Mouse (Mus musculus): ENCODE data around the gene Pet117. TPM values are rescaled to one million over a fixed set of nuclear protein-coding genes. Genes with fewer than 3 reads are reported as not detected.

Pet117 gene
- polyA plus RNA-seq, 1 experiment from 2014 or later: not detected

DNA sequence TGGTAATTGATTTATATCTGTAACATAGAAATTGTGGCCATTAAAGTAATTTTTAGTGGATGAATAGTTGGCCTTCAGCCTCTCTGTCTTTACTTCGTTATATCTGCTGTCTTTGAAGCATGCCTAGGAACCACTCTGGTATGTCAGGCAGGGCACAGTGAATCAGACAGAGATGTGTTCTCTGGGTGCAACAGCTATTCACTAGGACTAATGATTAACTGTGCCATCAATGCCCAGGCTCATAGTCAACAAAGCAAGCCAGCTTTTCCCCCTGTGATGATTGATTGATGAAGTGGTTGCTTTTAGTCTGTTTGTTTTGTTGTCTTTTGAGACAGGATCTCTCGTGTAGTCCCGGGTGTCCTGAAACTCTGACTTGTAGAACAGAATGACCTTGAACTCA, 19.6 kb downstream of the Pet117 start:
- Histone ChIP-seq H3K4me2 (replicated peaks) (no peak overlapping the region), H3K9me3 (no peaks in the 10 kb centered on the region), H3K27me3 (replicated peaks) (no peaks in the 10 kb centered on the region), H3K36me3 (peaks cover 62% of the 10 kb centered on the region), H3K9ac (no peak overlapping the region), H3K27ac (no peak overlapping the region), H3K4me1 (no peaks in the 10 kb centered on the region), H3K4me3 (no peak overlapping the region)
- WGBS: 48% methylated on average over 3 of the region's 3 CpGs
- ATAC-seq (ENCODE audit: low FRiP score, low read depth): no peak

- H3K27me3 ChIP-seq (replicated peaks): no peaks in the 10 kb centered on the region
- ATAC-seq (ENCODE audit: low FRiP score, low read depth): no peak
- H3K27ac ChIP-seq: no peak overlapping the region
- H3K9me3 ChIP-seq: no peaks in the 10 kb centered on the region
- H3K36me3 ChIP-seq: peaks cover 80% of the 10 kb centered on the region
- H3K9ac ChIP-seq: no peak overlapping the region
- no peak overlapping the region for H3K4me3 ChIP-seq
- no peaks in the 10 kb centered on the region for H3K4me1 ChIP-seq
- H3K4me2 ChIP-seq (replicated peaks): no peak overlapping the region
- 92% methylated on average over 4 of the region's 4 CpGs for WGBS
These were observed 30.7 kb downstream of the Pet117 start for GRCm38 (mm10) chr2:144399531-144399930.

DNA sequence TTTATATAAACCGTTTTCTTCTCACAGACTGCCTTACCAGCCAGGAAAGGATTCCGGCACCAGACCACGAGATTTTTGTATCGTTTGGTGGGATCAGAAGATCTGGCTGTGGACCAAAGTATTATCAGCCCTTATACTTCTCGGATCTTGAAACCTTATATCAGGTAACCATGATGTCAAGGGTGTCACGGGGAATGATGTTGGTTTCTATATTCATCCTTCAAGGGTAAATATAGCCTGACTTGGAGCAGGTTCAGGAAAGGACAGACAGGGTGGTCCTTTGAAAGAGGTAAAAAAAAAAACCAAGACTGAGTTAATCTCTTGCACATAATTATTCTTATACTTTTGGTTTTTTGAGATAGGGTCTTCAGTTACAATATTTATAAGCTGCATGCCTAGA, 31.9 kb downstream of the Pet117 start:
- H3K4me2 ChIP-seq (replicated peaks): no peak overlapping the region
- no peaks in the 10 kb centered on the region for H3K9me3 ChIP-seq
- no peak for ATAC-seq (ENCODE audit: low FRiP score, low read depth)
- H3K36me3 ChIP-seq: peaks cover 78% of the 10 kb centered on the region
- H3K4me1 ChIP-seq: no peaks in the 10 kb centered on the region
- no peak overlapping the region for H3K27ac ChIP-seq
- WGBS: 93% methylated on average over 6 of the region's 6 CpGs
- H3K9ac ChIP-seq: no peak overlapping the region
- no peaks in the 10 kb centered on the region for H3K27me3 ChIP-seq (replicated peaks)
- no peak overlapping the region for H3K4me3 ChIP-seq

- H3K4me2 ChIP-seq (replicated peaks): no peak overlapping the region
- H3K36me3 ChIP-seq: peaks cover 49% of the 10 kb centered on the region
- H3K4me3 ChIP-seq: no peak overlapping the region
- WGBS: 90% methylated on average over 4 of the region's 4 CpGs
- no peaks in the 10 kb centered on the region for H3K9me3 ChIP-seq
- no peak for ATAC-seq (ENCODE audit: low FRiP score, low read depth)
- H3K27ac ChIP-seq: no peak overlapping the region
- H3K27me3 ChIP-seq (replicated peaks): no peaks in the 10 kb centered on the region
- no peak overlapping the region for H3K9ac ChIP-seq
- H3K4me1 ChIP-seq: no peaks in the 10 kb centered on the region
These were observed 40.2 kb downstream of the Pet117 start for GRCm38 (mm10) chr2:144409037-144409436.

- H3K9me3 ChIP-seq: no peaks in the 10 kb centered on the region
- H3K27me3 ChIP-seq (replicated peaks): no peaks in the 10 kb centered on the region
- H3K27ac ChIP-seq: no peak overlapping the region
- H3K9ac ChIP-seq: no peak overlapping the region
- H3K36me3 ChIP-seq: peaks cover 37% of the 10 kb centered on the region
- ATAC-seq (ENCODE audit: low FRiP score, low read depth): no peak
- H3K4me3 ChIP-seq: no peak overlapping the region
- H3K4me2 ChIP-seq (replicated peaks): no peak overlapping the region
- H3K4me1 ChIP-seq: no peaks in the 10 kb centered on the region
- WGBS: 89% methylated on average over 3 of the region's 3 CpGs
These were observed 41.8 kb downstream of the Pet117 start for GRCm38 (mm10) chr2:144410603-144411002.

DNA sequence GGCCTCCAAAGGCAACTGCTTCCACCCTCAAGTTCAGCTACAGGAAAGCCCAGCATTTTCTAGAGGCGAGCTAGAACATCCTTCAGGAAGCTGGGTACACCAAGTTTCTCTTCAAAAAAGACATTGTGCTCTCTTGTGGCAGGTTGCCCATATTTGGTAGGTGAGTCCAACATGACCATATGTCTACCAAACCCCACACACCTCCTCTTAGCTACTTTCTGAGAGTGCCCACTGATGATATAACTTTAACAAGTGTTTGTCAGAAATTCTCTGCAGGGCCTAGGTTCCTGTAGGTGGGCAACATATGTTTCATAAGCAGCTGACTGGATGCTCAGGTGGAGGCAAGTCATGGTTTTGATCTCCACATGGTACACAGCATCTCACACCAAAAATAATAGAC, 45.9 kb downstream of the Pet117 start:
- no peak overlapping the region for H3K27ac ChIP-seq
- no peak overlapping the region for H3K4me2 ChIP-seq (replicated peaks)
- H3K9ac ChIP-seq: no peak overlapping the region
- ATAC-seq (ENCODE audit: low FRiP score, low read depth): no peak
- no peaks in the 10 kb centered on the region for H3K9me3 ChIP-seq
- H3K27me3 ChIP-seq (replicated peaks): no peaks in the 10 kb centered on the region
- 87% methylated on average over 1 of the region's 1 CpGs for WGBS
- peaks cover 3% of the 10 kb centered on the region; the same call in 1 of the 2 replicates for H3K36me3 ChIP-seq
- peaks cover 8% of the 10 kb centered on the region; the same call in 1 of the 2 replicates for H3K4me1 ChIP-seq
- no peak overlapping the region for H3K4me3 ChIP-seq

- Histone ChIP-seq H3K36me3 (no peaks in the 10 kb centered on the region), H3K27me3 (replicated peaks) (no peaks in the 10 kb centered on the region), H3K4me3 (no peak overlapping the region), H3K9ac (no peak overlapping the region), H3K4me2 (replicated peaks) (no peak overlapping the region), H3K9me3 (no peaks in the 10 kb centered on the region), H3K27ac (no peak overlapping the region), H3K4me1 (peaks cover 8% of the 10 kb centered on the region; the same call in 1 of the 2 replicates)
- ATAC-seq (ENCODE audit: low FRiP score, low read depth): no peak
- 50% methylated on average over 8 of the region's 8 CpGs for WGBS
These were observed 48.1 kb downstream of the Pet117 start for GRCm38 (mm10) chr2:144416859-144417258.

- no peaks in the 10 kb centered on the region for H3K27me3 ChIP-seq (replicated peaks)
- H3K4me3 ChIP-seq: no peak overlapping the region
- H3K9ac ChIP-seq: no peak overlapping the region
- no peak for ATAC-seq (ENCODE audit: low FRiP score, low read depth)
- H3K36me3 ChIP-seq: no peaks in the 10 kb centered on the region
- WGBS: 39% methylated on average over 2 of the region's 2 CpGs
- peaks cover 8% of the 10 kb centered on the region; the same call in 1 of the 2 replicates for H3K4me1 ChIP-seq
- H3K27ac ChIP-seq: no peak overlapping the region
- no peak overlapping the region for H3K4me2 ChIP-seq (replicated peaks)
- no peaks in the 10 kb centered on the region for H3K9me3 ChIP-seq
These were observed 49.3 kb downstream of the Pet117 start for GRCm38 (mm10) chr2:144418062-144418461.

DNA sequence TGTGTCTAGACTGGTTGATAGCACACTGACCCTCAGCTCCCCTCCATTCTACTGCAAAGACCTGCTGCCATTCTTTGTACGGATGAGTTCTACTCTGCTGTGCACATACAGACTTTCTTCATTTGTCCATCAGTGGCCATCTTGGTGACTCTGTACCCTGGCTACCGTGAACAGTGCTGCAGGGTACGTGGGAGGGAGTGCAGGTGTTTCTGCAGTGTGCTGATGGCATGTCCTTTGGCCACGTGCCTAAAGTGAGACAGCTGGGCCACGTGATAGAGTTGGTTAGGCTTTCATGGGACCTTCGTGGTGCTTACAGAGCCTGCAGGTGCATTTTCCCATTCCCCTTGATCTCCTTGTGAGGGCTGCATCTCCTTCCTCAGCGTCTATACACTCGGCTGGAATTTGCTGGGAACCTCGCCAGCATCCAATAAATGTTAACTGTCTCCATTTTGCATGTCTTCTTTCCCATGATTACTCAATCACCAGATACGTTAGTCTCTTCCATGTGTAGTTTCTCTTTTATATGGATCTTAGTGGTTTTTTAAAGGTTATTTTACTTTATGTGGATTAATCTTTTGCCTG, 53.4 kb downstream of the Pet117 start:
- H3K36me3 ChIP-seq: no peaks in the 10 kb centered on the region
- no peak overlapping the region for H3K4me3 ChIP-seq
- no peak overlapping the region for H3K4me2 ChIP-seq (replicated peaks)
- no peak for ATAC-seq (ENCODE audit: low FRiP score, low read depth)
- H3K4me1 ChIP-seq: peaks cover 8% of the 10 kb centered on the region; the same call in 1 of the 2 replicates
- no peak overlapping the region for H3K9ac ChIP-seq
- WGBS: 85% methylated on average over 10 of the region's 10 CpGs
- no peak overlapping the region for H3K27ac ChIP-seq
- no peaks in the 10 kb centered on the region for H3K9me3 ChIP-seq
- H3K27me3 ChIP-seq (replicated peaks): no peaks in the 10 kb centered on the region

Other genes with a start within 250 kb of the Pet117 start
- 12.9 and 14.6 TPM in 2 replicates for gene Mgme1, start 98.3 kb upstream of the Pet117 start, polyA plus RNA-seq (2016; fragmentation: Nextera tagmentation; extraction: Ambion mirVana)
- gene Snx5, start 98.1 kb upstream of the Pet117 start, polyA plus RNA-seq (2016; fragmentation: Nextera tagmentation; extraction: Ambion mirVana): 87.2 and 88.9 TPM in 2 replicates
- gene Ovol2, start 36.9 kb upstream of the Pet117 start, polyA plus RNA-seq (2016; fragmentation: Nextera tagmentation; extraction: Ambion mirVana): 0.13 and 0.16 TPM in 2 replicates
- gene Kat14, start within 50 bp of the Pet117 start, polyA plus RNA-seq (2016; fragmentation: Nextera tagmentation; extraction: Ambion mirVana): 38.8 and 39.8 TPM in 2 replicates
- gene Dzank1, start 158.4 kb downstream of the Pet117 start, polyA plus RNA-seq (2016; fragmentation: Nextera tagmentation; extraction: Ambion mirVana): 5.2 and 7.2 TPM in 2 replicates
- 33.3 and 33.9 TPM in 2 replicates for gene Polr3f, start 158.7 kb downstream of the Pet117 start, polyA plus RNA-seq (2016; fragmentation: Nextera tagmentation; extraction: Ambion mirVana)
- gene Rbbp9, start 181.9 kb downstream of the Pet117 start, polyA plus RNA-seq (2016; fragmentation: Nextera tagmentation; extraction: Ambion mirVana): 53.9 and 58.0 TPM in 2 replicates
- 96.1 and 97.2 TPM in 2 replicates for gene Sec23b, start 187.2 kb downstream of the Pet117 start, polyA plus RNA-seq (2016; fragmentation: Nextera tagmentation; extraction: Ambion mirVana)
- 46.4 and 51.2 TPM in 2 replicates for gene Smim26, start 225.1 kb downstream of the Pet117 start, polyA plus RNA-seq (2016; fragmentation: Nextera tagmentation; extraction: Ambion mirVana)
- gene Dtd1, start 230.9 kb downstream of the Pet117 start, polyA plus RNA-seq (2016; fragmentation: Nextera tagmentation; extraction: Ambion mirVana): 42.7 and 49.8 TPM in 2 replicates

Measured in neural tube, embryonic 12.5 days (tissue).